14 mouse cellular contexts compared by ENCODE assay signal in genomic region chr6:119472705-119473104, GRCm38 (mm10). TPM values are rescaled to one million over a fixed set of nuclear protein-coding genes. Genes with fewer than 3 reads are reported as not detected.
DNase-seq lines count a peak whose midpoint lies in the region; ATAC-seq and TF ChIP-seq lines count a peak whose summit lies in the region.
"Had no signal": no experiment of that assay in that cellular context is flagged by ENCODE, and none has a peak within 500 bp of the region (broad histone marks: within the 10 kb centered on the region; RNA-seq: fewer than 3 reads in every experiment).

No protein-coding gene starts in this region.

- no peak overlapping the region for H3K9ac ChIP-seq in liver, embryonic 12.5 days
- no peak overlapping the region for H3K9ac ChIP-seq in CH12.LX (ENCODE audit: insufficient read depth, low read depth)
- H3K9ac ChIP-seq in intestine, embryonic 15.5 days = no peak overlapping the region
- H3K9ac ChIP-seq: embryonic facial prominence, embryonic 15.5 days; heart, embryonic 12.5 days; hindbrain, embryonic 12.5 days had no signal

- no peaks in the 10 kb centered on the region for H3K9me3 ChIP-seq in liver, embryonic 12.5 days (replicated peaks)
- H3K9me3 ChIP-seq in CH12.LX (replicated peaks; ENCODE audit: low read length) = no peaks in the 10 kb centered on the region
- H3K9me3 ChIP-seq in intestine, embryonic 15.5 days = no peaks in the 10 kb centered on the region
- H3K9me3 ChIP-seq: embryonic facial prominence, embryonic 15.5 days; forebrain, embryonic 10.5 days; heart, embryonic 12.5 days; hindbrain, embryonic 12.5 days had no signal

- no peaks in the 10 kb centered on the region for H3K36me3 ChIP-seq in liver, embryonic 12.5 days
- H3K36me3 ChIP-seq in CH12.LX (replicated peaks in 1 of 2; ENCODE audit: control insufficient read depth in 1 of 2, insufficient read depth in 1 of 2, low read length in 1 of 2) = no peaks in the 10 kb centered on the region
- no peaks in the 10 kb centered on the region for H3K36me3 ChIP-seq in splenic B cell, adult 2 months (ENCODE audit: control insufficient read depth, insufficient read depth, low read length, poor library complexity, severe bottlenecking)
- H3K36me3 ChIP-seq in intestine, embryonic 15.5 days = no peaks in the 10 kb centered on the region
- H3K36me3 ChIP-seq: embryonic facial prominence, embryonic 15.5 days; forebrain, embryonic 10.5 days; heart, embryonic 12.5 days; hindbrain, embryonic 12.5 days had no signal

- H3K27me3 ChIP-seq in liver, embryonic 12.5 days (replicated peaks) = peaks cover 8% of the 10 kb centered on the region; the same call in 1 of the 2 replicates
- no peaks in the 10 kb centered on the region for H3K27me3 ChIP-seq in CH12.LX (replicated peaks)
- H3K27me3 ChIP-seq in splenic B cell, adult 2 months (ENCODE audit: control insufficient read depth, insufficient read depth, low read length, poor library complexity, severe bottlenecking) = no peaks in the 10 kb centered on the region
- H3K27me3 ChIP-seq in intestine, embryonic 15.5 days (replicated peaks) = no peaks in the 10 kb centered on the region
- H3K27me3 ChIP-seq: embryonic facial prominence, embryonic 15.5 days; heart, embryonic 12.5 days; hindbrain, embryonic 12.5 days; Patski had no signal

- no peak for TF ChIP-seq EP300 in CH12.LX (IDR thresholded peaks at IDR 0.05; ENCODE audit: low read length)

- no peak for TF ChIP-seq POLR2A in CH12.LX (IDR thresholded peaks at IDR 0.05; ENCODE audit: low read depth, low read length)

- peaks cover 29% of the 10 kb centered on the region for H3K4me1 ChIP-seq in liver, embryonic 12.5 days
- H3K4me1 ChIP-seq in CH12.LX (ENCODE audit: control insufficient read depth in 1 of 2, insufficient read depth in 2 of 2) = peaks cover 7 to 14% of the 10 kb centered on the region in 2 experiments; a peak in 3 of 4 replicates
- H3K4me1 ChIP-seq in intestine, embryonic 15.5 days (replicated peaks) = peaks cover 6% of the 10 kb centered on the region

- 57% methylated on average over 3 of the region's 3 CpGs for WGBS in liver, embryonic 12.5 days (ENCODE audit: insufficient replicate concordance)
- WGBS in intestine, embryonic 15.5 days = 66% methylated on average over 3 of the region's 3 CpGs

- H3K79me2 ChIP-seq in CH12.LX (replicated peaks; ENCODE audit: control insufficient read depth, extremely low read depth, insufficient read depth, poor library complexity, severe bottlenecking) = no peaks in the 10 kb centered on the region

- TF ChIP-seq RAD21 in CH12.LX (IDR thresholded peaks at IDR 0.05; ENCODE audit: low read depth, low read length) = no peak

- H3K27ac ChIP-seq in liver, embryonic 12.5 days = no peak overlapping the region
- no peak overlapping the region for H3K27ac ChIP-seq in CH12.LX (ENCODE audit: insufficient read depth, low read depth)
- no peak overlapping the region for H3K27ac ChIP-seq in intestine, embryonic 15.5 days
- H3K27ac ChIP-seq: embryonic facial prominence, embryonic 15.5 days; forebrain, embryonic 10.5 days; hindbrain, embryonic 12.5 days had no signal

- in situ Hi-C loops in CH12.LX (cut with MboI; ENCODE audit: low pct_ligation_motif_present, low pct_unique_long_range_greater_than_20kb, low sequenced_read_pairs) = no loop called here

- no peak for DNase-seq in liver
- no peak for DNase-seq in CH12.LX (ENCODE audit: extremely low read depth)
- peak; percentile 31 for DNase-seq in splenic B cell, adult 2 months (ENCODE audit: low read depth, low spot score)
- DNase-seq in cerebellum, postnatal 36 days = no peak
- DNase-seq: adrenal gland, adult 8-10 months had no signal

- no peak overlapping the region for H3K4me3 ChIP-seq in liver, embryonic 12.5 days
- H3K4me3 ChIP-seq in CH12.LX (replicated peaks in 1 of 3; ENCODE audit: low read depth in 2 of 3, low read length in 2 of 3, poor library complexity in 1 of 3) = no peak overlapping the region
- H3K4me3 ChIP-seq in intestine, embryonic 15.5 days (replicated peaks) = no peak overlapping the region
- H3K4me3 ChIP-seq: embryonic facial prominence, embryonic 15.5 days; erythroblast, embryonic 14.5 days; forebrain, embryonic 10.5 days; heart, embryonic 12.5 days; hindbrain, embryonic 12.5 days had no signal

- ATAC-seq in liver, embryonic 12.5 days = no peak
- peak; percentile 29; a peak in 2 of 4 replicates for ATAC-seq in hematopoietic stem cell, adult 5-6 weeks (replicated peaks in 1 of 2; ENCODE audit: insufficient read depth in 1 of 2, low FRiP score in 2 of 2, low TSS enrichment in 1 of 2, low read depth in 1 of 2, poor library complexity in 2 of 2, severe bottlenecking in 2 of 2)
- ATAC-seq in intestine, embryonic 15.5 days = no peak
- ATAC-seq: Patski had no signal

- dilution Hi-C loops in CH12.LX (cut with MboI; ENCODE audit: extremely low pct_ligation_motif_present, extremely low pct_unique_long_range_greater_than_20kb, low sequenced_read_pairs) = no loop called here

- peak overlapping the region; percentile 34; the same call in 1 of the 2 replicates for H3K4me2 ChIP-seq in liver, embryonic 12.5 days
- H3K4me2 ChIP-seq in CH12.LX (ENCODE audit: insufficient read depth, low read depth, poor library complexity, severe bottlenecking) = no peak overlapping the region
- no peak overlapping the region for H3K4me2 ChIP-seq in intestine, embryonic 15.5 days (replicated peaks)
- H3K4me2 ChIP-seq: embryonic facial prominence, embryonic 15.5 days; heart, embryonic 12.5 days; hindbrain, embryonic 12.5 days had no signal

- TF ChIP-seq CTCF in CH12.LX (conservative IDR thresholded peaks at IDR 0.05 in 1 of 2, IDR thresholded peaks at IDR 0.05 in 1 of 2; ENCODE audit: low read depth in 2 of 2, low read length in 2 of 2) = no peak

TF ChIP-seq in CH12.LX, 34 proteins besides CTCF, POLR2A, EP300 and RAD21:
- TF ChIP-seq USF2 (conservative IDR thresholded peaks at IDR 0.05; ENCODE audit: low read depth, low read length) (peak; percentile 63), BHLHE40 (IDR thresholded peaks at IDR 0.05; ENCODE audit: low read depth, low read length) (peak; percentile 57), USF1 (IDR thresholded peaks at IDR 0.05; ENCODE audit: low read depth, low read length) (peak; percentile 43), JUND (conservative IDR thresholded peaks at IDR 0.05; ENCODE audit: low read depth, low read length) (no peak), SMC3 (IDR thresholded peaks at IDR 0.05; ENCODE audit: low read depth, low read length) (no peak)
TF ChIP-seq in CH12.LX: peak in this region for 3.

RNA-seq across cellular contexts. Expression of gene Fbxl14, which starts 6.8 kb away (rescaled TPM):
- polyA plus RNA-seq in liver, embryonic 12.5 days (2016; fragmentation: Nextera tagmentation; extraction: Ambion mirVana) = 3.2 and 3.4 TPM in 2 replicates
- total RNA-seq in CH12.LX (2012; rRNA removed) = 29.9 and 32.7 TPM in 2 replicates
- total RNA-seq in CH12.LX (2014; rRNA removed) = 27.8 and 30.3 TPM in 2 replicates
- polyA plus RNA-seq in CH12.LX (2012; ENCODE audit: insufficient read length, low read depth) = 28.8 and 32.0 TPM in 2 replicates
- total RNA-seq in hematopoietic stem cell, adult 5-6 weeks (2017) = 57.2 and 67.6 TPM in 2 replicates
- 4.6 and 4.7 TPM in 2 replicates for polyA plus RNA-seq in intestine, embryonic 15.5 days (2015; fragmentation: Nextera tagmentation; extraction: Ambion mirVana)

RNA-seq across cellular contexts. Expression of gene Adipor2, which starts 55.2 kb away (rescaled TPM):
- polyA plus RNA-seq in liver, embryonic 12.5 days (2016; fragmentation: Nextera tagmentation; extraction: Ambion mirVana) = 30.2 TPM in 2 replicates
- 40.3 and 43.4 TPM in 2 replicates for total RNA-seq in CH12.LX (2012; rRNA removed)
- total RNA-seq in CH12.LX (2014; rRNA removed) = 40.0 and 43.5 TPM in 2 replicates
- polyA plus RNA-seq in CH12.LX (2012; ENCODE audit: insufficient read length, low read depth) = 27.5 and 29.8 TPM in 2 replicates
- total RNA-seq in hematopoietic stem cell, adult 5-6 weeks (2017) = 145 and 155 TPM in 2 replicates
- polyA plus RNA-seq in intestine, embryonic 15.5 days (2015; fragmentation: Nextera tagmentation; extraction: Ambion mirVana) = 101 and 111 TPM in 2 replicates

Comparison
In these comparisons a context has a peak if more than half of its experiments do, and no peak if none do; other contexts are left out.
1. ATAC-seq: peak in hematopoietic stem cell, adult 5-6 weeks (2 of 2); none in liver, embryonic 12.5 days (single experiment) and intestine, embryonic 15.5 days (single experiment).